Mouse (Mus musculus) CH12.LX (cell line): ENCODE results near the gene B3gnt2. TPM values are rescaled to one million over a fixed set of nuclear protein-coding genes. Genes with fewer than 3 reads are reported as not detected.
A peak's percentile ranks its signal among the peaks of the same experiment; 100 is the strongest.

ENCODE experiments used
- DNase-seq: peaks from one replicate; pipeline ENCODE4 v3.0.0-alpha.2; 2013; ENCODE audit errors: extremely low read depth
- H3K27ac ChIP-seq: 2 replicates; pipeline ENCODE4 v1.5.1; 2012; ENCODE audit warnings: low read depth, mild to moderate bottlenecking, control low read depth, moderate library complexity; ENCODE audit not compliant: insufficient read depth
- H3K27me3 ChIP-seq: replicated peaks from 2 replicates; pipeline ENCODE3; 2012; ENCODE audit warnings: inconsistent platforms
- H3K36me3 ChIP-seq, 2 experiments: replicated peaks in 1 of 2; 2 replicates each; pipeline versions ENCODE3 to v1.6.1; 2012; ENCODE audit warnings: inconsistent platforms in 1 of 2, low read length in 1 of 2, mild to moderate bottlenecking in 1 of 2, mixed read lengths in 1 of 2, moderate library complexity in 1 of 2; ENCODE audit not compliant: control insufficient read depth in 1 of 2, insufficient read depth in 1 of 2
- H3K4me1 ChIP-seq, 2 experiments: 2 replicates each; pipeline ENCODE4 v1.6.1; 2012; ENCODE audit warnings: inconsistent platforms in 1 of 2, moderate library complexity in 1 of 2; ENCODE audit not compliant: insufficient read depth in 2 of 2, control insufficient read depth in 1 of 2
- H3K4me2 ChIP-seq: 2 replicates; pipeline ENCODE4 v1.6.1; 2012; ENCODE audit warnings: low read depth, mild to moderate bottlenecking, control low read depth; ENCODE audit not compliant: poor library complexity, insufficient read depth, severe bottlenecking
- H3K4me3 ChIP-seq, 3 experiments: fragments of 150-350 bp in 1 of 3; sonication (generic) in 1 of 3; replicated peaks in 1 of 3; 2 replicates each; pipeline versions ENCODE3 to v1.5.1; 2011 to 2012; ENCODE audit warnings: low read depth in 2 of 3, low read length in 2 of 3, mild to moderate bottlenecking in 2 of 3, moderate library complexity in 2 of 3, control low read depth in 1 of 3, improper control_type of control experiment in 1 of 3, inconsistent platforms in 1 of 3, mixed read lengths in 1 of 3; ENCODE audit not compliant: poor library complexity in 1 of 3
- H3K79me2 ChIP-seq: replicated peaks from 2 replicates; pipeline ENCODE4 v1.6.1; 2012; ENCODE audit warnings: mild to moderate bottlenecking, moderate library complexity; ENCODE audit not compliant: control insufficient read depth, poor library complexity, insufficient read depth, severe bottlenecking; ENCODE audit errors: extremely low read depth
- H3K9ac ChIP-seq: 2 replicates; pipeline ENCODE4 v1.6.1; 2012; ENCODE audit warnings: low read depth, mild to moderate bottlenecking, control low read depth, moderate library complexity; ENCODE audit not compliant: insufficient read depth
- H3K9me3 ChIP-seq: replicated peaks from 2 replicates; pipeline ENCODE3; 2012; ENCODE audit warnings: low read length, inconsistent platforms, mixed read lengths
- BHLHE40 ChIP-seq: IDR thresholded peaks from 2 replicates; pipeline ENCODE4 v1.6.1; 2011; ENCODE audit warnings: mild to moderate bottlenecking, low read depth, low read length, improper control_type of control experiment
- CHD1 ChIP-seq: IDR thresholded peaks from 2 replicates; pipeline ENCODE4 v1.6.1; 2012; ENCODE audit warnings: low read depth, low read length, improper control_type of control experiment, inconsistent platforms
- CHD2 ChIP-seq: IDR thresholded peaks from 2 replicates; pipeline ENCODE4 v1.6.1; 2011; ENCODE audit warnings: low read length, improper control_type of control experiment
- CTCF ChIP-seq, 2 experiments: IDR thresholded peaks in 1 of 2; conservative IDR thresholded peaks in 1 of 2; 2 replicates each; pipeline ENCODE4 v1.5.1; 2011 to 2012; ENCODE audit warnings: low read depth in 2 of 2, low read length in 2 of 2, improper control_type of control experiment in 1 of 2, inconsistent platforms in 1 of 2, mild to moderate bottlenecking in 1 of 2, moderate library complexity in 1 of 2
- E2F4 ChIP-seq: IDR thresholded peaks from 2 replicates; pipeline ENCODE4 v1.6.1; 2011; ENCODE audit warnings: low read depth, low read length, improper control_type of control experiment; ENCODE audit not compliant: insufficient replicate concordance
- ELF1 ChIP-seq: IDR thresholded peaks from 2 replicates; pipeline ENCODE4 v1.6.1; 2014; ENCODE audit warnings: low read depth, mild to moderate bottlenecking, inconsistent platforms, low read length, improper control_type of control experiment
- EP300 ChIP-seq: IDR thresholded peaks from 2 replicates; pipeline ENCODE4 v1.6.1; 2011; ENCODE audit warnings: low read length, improper control_type of control experiment
- ETS1 ChIP-seq: conservative IDR thresholded peaks from 2 replicates; pipeline ENCODE4 v1.6.1; 2012; ENCODE audit warnings: low read depth, mild to moderate bottlenecking, inconsistent platforms, low read length, improper control_type of control experiment, moderate library complexity
- GABPA ChIP-seq: IDR thresholded peaks from 2 replicates; pipeline ENCODE4 v1.6.1; 2012; ENCODE audit warnings: low read depth, low read length, improper control_type of control experiment, inconsistent platforms; ENCODE audit not compliant: insufficient replicate concordance
- HCFC1 ChIP-seq: IDR thresholded peaks from 2 replicates; pipeline ENCODE4 v1.6.1; 2012; ENCODE audit warnings: low read depth, mild to moderate bottlenecking, inconsistent platforms, low read length, improper control_type of control experiment
- IRF4 ChIP-seq: IDR thresholded peaks from 2 replicates; pipeline ENCODE4 v1.6.1; 2014; ENCODE audit warnings: low read depth, mild to moderate bottlenecking, inconsistent platforms, low read length, improper control_type of control experiment
- JUN ChIP-seq: IDR thresholded peaks from 2 replicates; pipeline ENCODE4 v1.6.1; 2011; ENCODE audit warnings: low read depth, mild to moderate bottlenecking, low read length, improper control_type of control experiment, moderate library complexity; ENCODE audit not compliant: insufficient read depth
- JUND ChIP-seq: conservative IDR thresholded peaks from 2 replicates; pipeline ENCODE4 v1.6.1; 2011; ENCODE audit warnings: low read depth, low read length, improper control_type of control experiment
- KAT2A ChIP-seq: IDR thresholded peaks from 2 replicates; pipeline ENCODE4 v1.6.1; 2012; ENCODE audit warnings: low read length, improper control_type of control experiment, inconsistent platforms; ENCODE audit not compliant: insufficient replicate concordance
- MAFK ChIP-seq: IDR thresholded peaks from 2 replicates; pipeline ENCODE4 v1.6.1; 2011; ENCODE audit warnings: low read length, improper control_type of control experiment; ENCODE audit not compliant: insufficient replicate concordance
- MAX ChIP-seq: IDR thresholded peaks from 2 replicates; pipeline ENCODE4 v1.6.1; 2011; ENCODE audit warnings: low read length, improper control_type of control experiment
- MEF2A ChIP-seq: IDR thresholded peaks from 2 replicates; pipeline ENCODE4 v1.6.1; 2014; ENCODE audit warnings: low read depth, mild to moderate bottlenecking, inconsistent platforms, low read length, improper control_type of control experiment, borderline replicate concordance
- MXI1 ChIP-seq: IDR thresholded peaks from 2 replicates; pipeline ENCODE4 v1.6.1; 2011; ENCODE audit warnings: mild to moderate bottlenecking, low read depth, low read length, improper control_type of control experiment
- MYC ChIP-seq: IDR thresholded peaks from 2 replicates; pipeline ENCODE4 v1.6.1; 2011; ENCODE audit warnings: low read depth, mild to moderate bottlenecking, improper control_type of control experiment, low read length
- NELFE ChIP-seq: IDR thresholded peaks from 2 replicates; pipeline ENCODE4 v1.6.1; 2011; ENCODE audit warnings: low read depth, low read length, improper control_type of control experiment
- NRF1 ChIP-seq: IDR thresholded peaks from 2 replicates; pipeline ENCODE4 v1.6.1; 2014; ENCODE audit warnings: low read depth, mild to moderate bottlenecking, inconsistent platforms, low read length, improper control_type of control experiment, moderate library complexity
- PAX5 ChIP-seq: IDR thresholded peaks from 2 replicates; pipeline ENCODE4 v1.6.1; 2012; ENCODE audit warnings: low read length, inconsistent platforms, mixed read lengths
- POLR2A ChIP-seq: IDR thresholded peaks from 2 replicates; pipeline ENCODE4 v1.6.1; 2011; ENCODE audit warnings: low read depth, mild to moderate bottlenecking, improper control_type of control experiment, low read length
- RAD21 ChIP-seq: IDR thresholded peaks from 2 replicates; pipeline ENCODE4 v1.6.1; 2011; ENCODE audit warnings: low read depth, mild to moderate bottlenecking, low read length, improper control_type of control experiment, moderate library complexity
- SIN3A ChIP-seq: IDR thresholded peaks from 2 replicates; pipeline ENCODE4 v1.6.1; 2012; ENCODE audit warnings: low read length, improper control_type of control experiment, inconsistent platforms
- SMC3 ChIP-seq: IDR thresholded peaks from 2 replicates; pipeline ENCODE4 v1.6.1; 2011; ENCODE audit warnings: low read depth, low read length, improper control_type of control experiment
- TBP ChIP-seq: conservative IDR thresholded peaks from 2 replicates; pipeline ENCODE4 v1.6.1; 2011; ENCODE audit warnings: low read depth, low read length, improper control_type of control experiment
- TCF12 ChIP-seq: IDR thresholded peaks from 2 replicates; pipeline ENCODE4 v1.6.1; 2014; ENCODE audit warnings: low read depth, mild to moderate bottlenecking, inconsistent platforms, low read length, improper control_type of control experiment
- UBTF ChIP-seq: IDR thresholded peaks from 2 replicates; pipeline ENCODE4 v1.6.1; 2012; ENCODE audit warnings: low read depth, mild to moderate bottlenecking, inconsistent platforms, low read length, improper control_type of control experiment, moderate library complexity
- USF1 ChIP-seq: IDR thresholded peaks from 2 replicates; pipeline ENCODE4 v1.6.1; 2014; ENCODE audit warnings: low read depth, mild to moderate bottlenecking, inconsistent platforms, low read length, improper control_type of control experiment
- USF2 ChIP-seq: conservative IDR thresholded peaks from 2 replicates; pipeline ENCODE4 v1.6.1; 2011; ENCODE audit warnings: low read depth, low read length, improper control_type of control experiment
- ZC3H11A ChIP-seq: IDR thresholded peaks from 2 replicates; pipeline ENCODE4 v1.6.1; 2012; ENCODE audit warnings: low read depth, mild to moderate bottlenecking, inconsistent platforms, low read length, improper control_type of control experiment
- ZMIZ1 ChIP-seq: IDR thresholded peaks from 2 replicates; pipeline ENCODE4 v1.6.1; 2012; ENCODE audit warnings: low read depth, mild to moderate bottlenecking, inconsistent platforms, low read length, improper control_type of control experiment
- ZNF384 ChIP-seq: IDR thresholded peaks from 2 replicates; pipeline ENCODE4 v1.6.1; 2012; ENCODE audit warnings: low read depth, low read length, improper control_type of control experiment, inconsistent platforms
- dilution Hi-C: fragments of 300-500 bp; cut with MboI; formaldehyde crosslinking; loops from 2 replicates; pipeline ENCODE4 v1.14.3; 2020; ENCODE audit warnings: low sequenced_read_pairs; ENCODE audit not compliant: extremely low pct_unique_long_range_greater_than_20kb, extremely low pct_ligation_motif_present
- in situ Hi-C: fragments of 300-500 bp; cut with MboI; formaldehyde crosslinking; loops from 3 replicates; pipeline ENCODE4 v1.14.3; 2019; ENCODE audit warnings: low sequenced_read_pairs, low pct_ligation_motif_present, low pct_unique_long_range_greater_than_20kb, mixed read lengths
- polyA plus RNA-seq: library from polyadenylated mRNA; unstranded; fragments of >175 nt; gene quantifications from 2 replicates; pipeline ENCODE4 v1.2.1, GENCODE M21; 2012; ENCODE audit warnings: low read depth; ENCODE audit not compliant: insufficient read length
- total RNA-seq, 2 experiments: library from RNA; depleted of rRNA; stranded (reverse); fragments of 300-350 nt in 1 of 2; fragments of >200 nt in 1 of 2; gene quantifications; 2 replicates each; pipeline ENCODE4 v1.2.3; 2012 to 2014

B3gnt2 gene
- total and polyA plus RNA-seq, 3 experiments: 74.6 to 96.0 (median 75.2) TPM

GRCm38 (mm10) chr11:22765425-22765824 lies 95.3 kb downstream of the B3gnt2 start:
- no peak overlapping the region for H3K4me3 ChIP-seq
- peak overlapping the region; percentile 96 for H3K27ac ChIP-seq
- DNase-seq: peak; percentile 97
- peaks cover 5% of the 10 kb centered on the region for H3K9me3 ChIP-seq
- dilution Hi-C loops: no loop called here
- H3K27me3 ChIP-seq: no peaks in the 10 kb centered on the region
- peaks cover 36 to 58% of the 10 kb centered on the region in 2 experiments for H3K4me1 ChIP-seq
- H3K79me2 ChIP-seq: no peaks in the 10 kb centered on the region
- peak overlapping the region; percentile 64 for H3K4me2 ChIP-seq
- TF ChIP-seq NRF1 (no peak), SMC3 (peak; percentile 17; the same call in 1 of the 2 replicates), MEF2A (peak; percentile 86), SIN3A (peak; percentile 38; the same call in 1 of the 2 replicates), CHD1 (no peak), E2F4 (no peak), USF1 (no peak), PAX5 (no peak), ELF1 (no peak), RAD21 (peak; percentile 16), BHLHE40 (peak; percentile 89), NELFE (no peak), IRF4 (peak; percentile 68), MAX (no peak), ZMIZ1 (no peak), MYC (no peak), CTCF (conservative IDR thresholded peaks at IDR 0.05 in 1 of 2, IDR thresholded peaks at IDR 0.05 in 1 of 2; ENCODE audit: low read depth in 2 of 2, low read length in 2 of 2) (no peak), JUN (peak; percentile 48), HCFC1 (no peak), JUND (peak; percentile 72), ZNF384 (no peak), KAT2A (no peak), GABPA (no peak), EP300 (peak; percentile 88), MAFK (0 out of 2 replicates have a peak, but pooled peaks have one; percentile 33), MXI1 (no peak), TCF12 (peak; percentile 85; the same call in 1 of the 2 replicates), USF2 (no peak), CHD2 (peak; percentile 62), POLR2A (peak; percentile 65), TBP (peak; percentile 90), ETS1 (peak; percentile 92), ZC3H11A (no peak), UBTF (no peak)
- no peaks in the 10 kb centered on the region for H3K36me3 ChIP-seq
- no peak overlapping the region for H3K9ac ChIP-seq
- in situ Hi-C loops: no loop called here
